Mouse (Mus musculus): ENCODE measurements around the gene Sae1. TPM values are rescaled to one million over a fixed set of nuclear protein-coding genes. Genes with fewer than 3 reads are reported as not detected.

The Sae1 gene
- polyA plus RNA-seq, 1 experiment = 169 TPM

DNA sequence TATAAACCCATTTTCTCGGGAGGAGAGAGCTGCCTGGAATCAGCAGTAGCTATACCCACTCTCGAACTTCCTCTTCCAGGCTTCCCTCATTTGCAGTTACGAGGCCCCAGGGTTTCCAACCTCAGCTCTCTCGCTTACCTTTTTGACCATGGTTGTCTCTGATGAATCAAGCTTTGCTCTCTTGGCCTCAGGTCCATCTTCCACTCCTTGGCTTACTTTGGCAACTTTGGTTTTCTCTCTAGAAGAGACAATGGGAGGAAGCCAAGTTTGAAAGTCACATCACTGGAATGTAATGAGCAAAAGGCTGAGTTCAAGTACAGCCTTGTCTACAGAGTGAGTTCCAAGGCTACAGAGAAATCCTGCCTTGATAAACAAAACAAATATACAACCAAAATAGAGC is 20.9 kb downstream of the Sae1 start:
- H3K4me3 ChIP-seq = no peak overlapping the region
- H3K27me3 ChIP-seq (ENCODE audit: control insufficient read depth, insufficient read depth, insufficient read length) = no peaks in the 10 kb centered on the region
- H3K4me2 ChIP-seq (ENCODE audit: low read depth) = no peak overlapping the region
- H3K79me2 ChIP-seq (ENCODE audit: control insufficient read depth, insufficient read depth) = peaks cover 25% of the 10 kb centered on the region
- H3K36me3 ChIP-seq (ENCODE audit: control insufficient read depth, insufficient read depth) = peaks cover 58% of the 10 kb centered on the region
- no peak overlapping the region for H3ac ChIP-seq (ENCODE audit: control insufficient read depth, insufficient read length)
- no peak for TF ChIP-seq REST (IDR thresholded peaks at IDR 0.05; ENCODE audit: insufficient read depth, insufficient read length)
- no peak for TF ChIP-seq SRF (IDR thresholded peaks at IDR 0.05; ENCODE audit: control insufficient read depth, insufficient read length, low read depth)
- TF ChIP-seq TCF3 (IDR thresholded peaks at IDR 0.05; ENCODE audit: insufficient read length, low read depth) = no peak
- TF ChIP-seq MYOG (IDR thresholded peaks at IDR 0.05; ENCODE audit: control insufficient read depth in 1 of 3, insufficient read depth in 1 of 3, insufficient read length in 2 of 3, low read depth in 2 of 3) = no peak
- TF ChIP-seq USF1 (IDR thresholded peaks at IDR 0.05; ENCODE audit: low read depth) = no peak
- TF ChIP-seq CEBPB (IDR thresholded peaks at IDR 0.05; ENCODE audit: insufficient read depth, poor library complexity, severe bottlenecking) = no peak
- no peak for TF ChIP-seq POLR2A (IDR thresholded peaks at IDR 0.05; ENCODE audit: insufficient read length, low read depth)

DNA sequence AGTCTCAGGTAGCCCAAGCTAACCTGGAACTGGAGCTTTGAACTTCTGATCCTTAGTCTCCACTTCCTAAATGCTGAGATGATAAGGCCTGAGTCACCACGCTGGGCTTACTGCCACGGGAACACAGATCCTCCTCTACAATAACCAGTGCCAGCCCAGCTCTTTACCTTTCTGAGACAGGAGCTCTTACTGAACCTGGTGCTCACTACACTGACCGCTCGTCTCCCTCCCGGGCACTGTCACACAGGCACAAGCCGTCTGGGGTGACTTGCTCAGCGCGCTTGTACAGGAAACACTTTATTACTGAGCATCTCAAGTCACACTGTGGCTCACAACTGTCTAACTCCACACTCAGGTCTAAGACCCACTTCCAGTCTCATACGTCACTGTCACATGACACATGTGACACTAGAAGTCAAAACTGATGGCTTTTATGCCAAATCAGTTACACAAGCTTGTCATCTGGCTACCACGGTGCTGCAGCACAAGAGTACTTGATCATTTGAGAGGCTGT is 21.4 kb downstream of the Sae1 start:
- Histone ChIP-seq H3K4me2 (ENCODE audit: low read depth) (no peak overlapping the region), H3K36me3 (ENCODE audit: control insufficient read depth, insufficient read depth) (peaks cover 57% of the 10 kb centered on the region)

DNA sequence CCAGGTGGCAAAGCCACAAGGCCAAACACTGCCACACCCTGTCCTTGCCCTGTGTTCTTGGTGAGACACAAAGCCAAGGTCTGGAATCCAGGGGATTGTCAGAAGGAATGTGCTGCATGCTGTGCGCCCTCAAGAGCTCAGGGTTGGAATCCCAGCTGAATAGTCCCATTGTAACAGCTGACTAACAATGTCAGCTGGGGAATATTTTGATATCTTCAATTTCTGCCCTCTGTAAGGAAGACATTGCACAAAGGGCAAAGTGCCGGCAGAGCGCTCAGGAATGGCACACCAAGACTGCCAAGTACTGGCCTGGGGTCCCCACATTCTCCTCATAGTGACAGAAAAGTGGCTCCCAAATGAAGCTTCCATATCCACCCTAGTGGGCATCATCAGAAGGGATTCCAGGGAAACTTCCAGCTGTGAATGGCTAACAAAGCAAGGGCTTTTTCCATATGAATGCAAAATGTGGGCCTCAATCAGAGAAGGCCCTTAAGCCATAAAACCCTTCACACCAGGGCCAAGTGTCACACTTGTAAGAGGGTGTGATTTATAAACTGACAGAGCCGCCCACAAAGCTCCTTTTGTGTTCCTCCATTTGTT is 22.6 kb downstream of the Sae1 start:
- Histone ChIP-seq H3K79me2 (ENCODE audit: control insufficient read depth, insufficient read depth) (peaks cover 35% of the 10 kb centered on the region), H3ac (ENCODE audit: control insufficient read depth, insufficient read length) (no peak overlapping the region), H3K4me3 (no peak overlapping the region), H3K27me3 (ENCODE audit: control insufficient read depth, insufficient read depth, insufficient read length) (no peaks in the 10 kb centered on the region), H3K36me3 (ENCODE audit: control insufficient read depth, insufficient read depth) (peaks cover 53% of the 10 kb centered on the region), H3K4me2 (ENCODE audit: low read depth) (peak overlapping the region; percentile 46)
- TF ChIP-seq TCF12 (IDR thresholded peaks at IDR 0.05; ENCODE audit: insufficient read depth, poor library complexity, severe bottlenecking) (peak; percentile 74), REST (IDR thresholded peaks at IDR 0.05; ENCODE audit: insufficient read depth, insufficient read length) (no peak), MYOG (IDR thresholded peaks at IDR 0.05; ENCODE audit: control insufficient read depth in 1 of 3, insufficient read depth in 1 of 3, insufficient read length in 2 of 3, low read depth in 2 of 3) (peak in 2 of 3 experiments; percentile 80 to 89), MYOD1 (IDR thresholded peaks at IDR 0.05; ENCODE audit: control insufficient read depth in 1 of 3, insufficient read length in 2 of 3, low read depth in 2 of 3) (peak; percentile 23 to 75 (median 66))

More for the DNA sequence above, 21.4 kb downstream of the Sae1 start:
- no peak overlapping the region for H3K4me3 ChIP-seq
- H3ac ChIP-seq (ENCODE audit: control insufficient read depth, insufficient read length) = no peak overlapping the region
- no peaks in the 10 kb centered on the region for H3K27me3 ChIP-seq (ENCODE audit: control insufficient read depth, insufficient read depth, insufficient read length)
- peaks cover 26% of the 10 kb centered on the region for H3K79me2 ChIP-seq (ENCODE audit: control insufficient read depth, insufficient read depth)
- TF ChIP-seq POLR2A (IDR thresholded peaks at IDR 0.05; ENCODE audit: insufficient read length, low read depth) = no peak
- no peak for TF ChIP-seq CEBPB (IDR thresholded peaks at IDR 0.05; ENCODE audit: insufficient read depth, poor library complexity, severe bottlenecking)
- TF ChIP-seq REST (IDR thresholded peaks at IDR 0.05; ENCODE audit: insufficient read depth, insufficient read length) = no peak
- TF ChIP-seq POLR2AphosphoS2 (IDR thresholded peaks at IDR 0.05; ENCODE audit: insufficient read length, low read depth) = no peak
- TF ChIP-seq USF1 (IDR thresholded peaks at IDR 0.05; ENCODE audit: low read depth) = no peak
- TF ChIP-seq TCF12 (IDR thresholded peaks at IDR 0.05; ENCODE audit: insufficient read depth, poor library complexity, severe bottlenecking) = no peak
- TF ChIP-seq MAX (IDR thresholded peaks at IDR 0.05; ENCODE audit: low read depth) = no peak
- no peak for TF ChIP-seq MYOG (IDR thresholded peaks at IDR 0.05; ENCODE audit: control insufficient read depth in 1 of 3, insufficient read depth in 1 of 3, insufficient read length in 2 of 3, low read depth in 2 of 3)
- no peak for TF ChIP-seq SRF (IDR thresholded peaks at IDR 0.05; ENCODE audit: control insufficient read depth, insufficient read length, low read depth)
- TF ChIP-seq TCF3 (IDR thresholded peaks at IDR 0.05; ENCODE audit: insufficient read length, low read depth) = no peak
- no peak for TF ChIP-seq MYOD1 (IDR thresholded peaks at IDR 0.05; ENCODE audit: control insufficient read depth in 1 of 3, insufficient read length in 2 of 3, low read depth in 2 of 3)
- TF ChIP-seq E2F4 (IDR thresholded peaks at IDR 0.05; ENCODE audit: insufficient read depth) = no peak

DNA sequence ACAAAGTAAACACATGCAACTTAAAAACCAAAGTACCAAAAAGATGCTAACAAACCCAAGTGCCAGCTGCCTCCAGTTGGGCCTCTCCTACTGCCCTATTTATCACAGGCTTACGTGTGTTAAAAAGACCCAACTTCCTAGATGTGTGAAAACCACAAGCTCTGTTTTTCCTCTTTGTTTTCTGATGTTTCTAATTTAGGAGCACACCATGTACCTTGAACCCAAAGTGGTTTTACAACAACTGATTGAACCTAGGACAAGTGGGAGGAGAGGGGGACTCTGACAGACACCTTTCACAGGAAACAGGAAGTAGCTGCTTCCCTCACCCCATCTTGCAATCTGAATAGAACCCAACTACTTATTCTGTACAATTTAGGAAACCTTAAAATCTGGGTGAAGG is 23.3 kb downstream of the Sae1 start:
- peaks cover 51% of the 10 kb centered on the region for H3K36me3 ChIP-seq (ENCODE audit: control insufficient read depth, insufficient read depth)
- peak overlapping the region; percentile 46 for H3K4me2 ChIP-seq (ENCODE audit: low read depth)
- TF ChIP-seq USF1 (IDR thresholded peaks at IDR 0.05; ENCODE audit: low read depth) (no peak), POLR2AphosphoS2 (IDR thresholded peaks at IDR 0.05; ENCODE audit: insufficient read length, low read depth) (no peak), E2F4 (IDR thresholded peaks at IDR 0.05; ENCODE audit: insufficient read depth) (no peak), MYOG (IDR thresholded peaks at IDR 0.05; ENCODE audit: control insufficient read depth in 1 of 3, insufficient read depth in 1 of 3, insufficient read length in 2 of 3, low read depth in 2 of 3) (peak in 1 of 3 experiments; percentile 2), TCF12 (IDR thresholded peaks at IDR 0.05; ENCODE audit: insufficient read depth, poor library complexity, severe bottlenecking) (peak; percentile 37), MYOD1 (IDR thresholded peaks at IDR 0.05; ENCODE audit: control insufficient read depth in 1 of 3, insufficient read length in 2 of 3, low read depth in 2 of 3) (peak in 1 of 3 experiments; percentile 54)
- H3ac ChIP-seq (ENCODE audit: control insufficient read depth, insufficient read length) = no peak overlapping the region
- no peak overlapping the region for H3K4me3 ChIP-seq
- H3K27me3 ChIP-seq (ENCODE audit: control insufficient read depth, insufficient read depth, insufficient read length) = no peaks in the 10 kb centered on the region
- H3K79me2 ChIP-seq (ENCODE audit: control insufficient read depth, insufficient read depth) = peaks cover 36% of the 10 kb centered on the region

DNA sequence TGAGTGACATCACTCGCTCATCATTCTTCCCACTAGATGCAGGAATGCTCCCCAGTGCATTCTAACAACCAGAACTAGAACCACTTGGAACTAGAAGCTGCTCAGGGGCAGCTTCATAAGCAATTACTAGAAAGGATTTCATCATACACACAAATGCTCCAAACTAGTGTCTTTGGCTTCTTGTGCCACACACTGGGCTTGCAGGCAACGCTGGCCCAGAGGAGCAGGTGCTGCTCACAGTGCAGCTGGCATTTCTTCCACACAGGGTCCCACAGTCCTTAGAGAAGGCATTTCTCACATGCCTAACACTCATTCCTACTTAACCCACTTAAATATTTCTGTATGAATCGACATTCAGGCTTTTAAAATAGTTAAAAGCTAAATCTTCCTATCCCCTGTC is 30.0 kb downstream of the Sae1 start:
- H3K4me2 ChIP-seq (ENCODE audit: low read depth) = no peak overlapping the region
- peaks cover 29% of the 10 kb centered on the region for H3K79me2 ChIP-seq (ENCODE audit: control insufficient read depth, insufficient read depth)
- H3K36me3 ChIP-seq (ENCODE audit: control insufficient read depth, insufficient read depth) = peaks cover 36% of the 10 kb centered on the region
- no peak overlapping the region for H3K4me3 ChIP-seq
- no peaks in the 10 kb centered on the region for H3K27me3 ChIP-seq (ENCODE audit: control insufficient read depth, insufficient read depth, insufficient read length)
- TF ChIP-seq MYOD1 (IDR thresholded peaks at IDR 0.05; ENCODE audit: control insufficient read depth in 1 of 3, insufficient read length in 2 of 3, low read depth in 2 of 3) = peak; percentile 19 to 94 (median 90)
- TF ChIP-seq POLR2AphosphoS2 (IDR thresholded peaks at IDR 0.05; ENCODE audit: insufficient read length, low read depth) = no peak
- TF ChIP-seq TCF3 (IDR thresholded peaks at IDR 0.05; ENCODE audit: insufficient read length, low read depth) = peak; percentile 81
- TF ChIP-seq TCF12 (IDR thresholded peaks at IDR 0.05; ENCODE audit: insufficient read depth, poor library complexity, severe bottlenecking) = peak; percentile 81
- peak; percentile 70 to 98 (median 91) for TF ChIP-seq MYOG (IDR thresholded peaks at IDR 0.05; ENCODE audit: control insufficient read depth in 1 of 3, insufficient read depth in 1 of 3, insufficient read length in 2 of 3, low read depth in 2 of 3)
- peak; percentile 65; the same call in 1 of the 2 replicates for TF ChIP-seq CEBPB (IDR thresholded peaks at IDR 0.05; ENCODE audit: insufficient read depth, poor library complexity, severe bottlenecking)
- no peak for TF ChIP-seq SRF (IDR thresholded peaks at IDR 0.05; ENCODE audit: control insufficient read depth, insufficient read length, low read depth)
- no peak overlapping the region for H3ac ChIP-seq (ENCODE audit: control insufficient read depth, insufficient read length)
